ENCODE assay signal across 25 mouse cellular contexts in the genomic region with DNA sequence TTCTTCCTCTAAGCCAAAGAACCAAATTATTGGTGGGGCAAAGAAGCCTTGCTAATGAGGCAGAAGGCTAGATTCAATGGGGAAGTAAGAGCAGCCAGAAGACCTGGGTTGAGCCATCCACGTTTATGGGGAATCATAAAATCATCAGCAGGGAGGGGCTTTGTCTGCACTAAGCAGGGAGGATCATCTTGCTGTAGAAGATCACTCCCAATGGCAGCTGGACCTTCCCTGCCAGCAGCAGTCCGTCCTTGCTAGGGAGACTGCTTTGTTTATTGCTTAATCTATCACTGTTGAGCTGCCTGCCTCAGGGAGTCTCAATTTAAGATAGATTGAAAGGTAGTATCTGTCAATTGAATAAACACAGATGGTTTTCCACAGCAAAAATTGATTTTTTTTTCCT. TPM values are rescaled to one million over a fixed set of nuclear protein-coding genes. Genes with fewer than 3 reads are reported as not detected.
DNase-seq lines count a peak whose midpoint lies in the region; ATAC-seq and TF ChIP-seq lines count a peak whose summit lies in the region.
"Had no signal": no experiment of that assay in that cellular context is flagged by ENCODE, and none has a peak within 500 bp of the region (broad histone marks: within the 10 kb centered on the region; RNA-seq: fewer than 3 reads in every experiment).

No protein-coding gene starts in this region.

- no peaks in the 10 kb centered on the region for H3K36me3 ChIP-seq in intestine, embryonic 15.5 days
- H3K36me3 ChIP-seq in intestine, postnatal 0 days (ENCODE audit: control insufficient read depth, insufficient read depth): no peaks in the 10 kb centered on the region
- H3K36me3 ChIP-seq in intestine, embryonic 16.5 days (ENCODE audit: control insufficient read depth, insufficient read depth, low read length): no peaks in the 10 kb centered on the region
- H3K36me3 ChIP-seq: embryonic facial prominence, embryonic 13.5 days; embryonic facial prominence, embryonic 15.5 days; forebrain, embryonic 10.5 days; forebrain, embryonic 12.5 days had no signal

- H3K27me3 ChIP-seq in intestine, embryonic 15.5 days (replicated peaks): 0 out of 2 replicates have a peak, but pooled peaks cover 3% of the 10 kb centered on the region
- H3K27me3 ChIP-seq in intestine, postnatal 0 days (replicated peaks; ENCODE audit: control insufficient read depth, insufficient read depth, low read length): no peaks in the 10 kb centered on the region
- H3K27me3 ChIP-seq in intestine, embryonic 16.5 days (replicated peaks; ENCODE audit: control insufficient read depth, insufficient read depth, low read length): no peaks in the 10 kb centered on the region; the same call in 1 of the 2 replicates

- no peaks in the 10 kb centered on the region for H3K9me3 ChIP-seq in intestine, embryonic 15.5 days
- no peaks in the 10 kb centered on the region for H3K9me3 ChIP-seq in intestine, postnatal 0 days (ENCODE audit: control insufficient read depth)
- H3K9me3 ChIP-seq in intestine, embryonic 16.5 days (ENCODE audit: control insufficient read depth, low read length): no peaks in the 10 kb centered on the region
- H3K9me3 ChIP-seq: embryonic facial prominence, embryonic 13.5 days; embryonic facial prominence, embryonic 15.5 days; forebrain, embryonic 10.5 days; forebrain, embryonic 12.5 days had no signal

- no peak overlapping the region for H3K4me3 ChIP-seq in intestine, embryonic 15.5 days (replicated peaks)
- H3K4me3 ChIP-seq in intestine, postnatal 0 days (ENCODE audit: low read depth, low read length): no peak overlapping the region
- no peak overlapping the region for H3K4me3 ChIP-seq in intestine, embryonic 16.5 days (ENCODE audit: low read length)
- H3K4me3 ChIP-seq: embryonic facial prominence, embryonic 13.5 days; embryonic facial prominence, embryonic 15.5 days; erythroblast, embryonic 14.5 days; forebrain, embryonic 10.5 days; forebrain, embryonic 12.5 days had no signal

- DNase-seq in brain, embryonic 14.5 days (ENCODE audit: low read depth): peak; percentile 0
- peak; percentile 1 for DNase-seq in retina, postnatal 1 day
- no peak for DNase-seq in lung, postnatal 36 days
- DNase-seq in left cerebral cortex, adult 9 months (ENCODE audit: low spot score in 2 of 2): no peak
- DNase-seq: adrenal gland, adult 2 months; adrenal gland, postnatal 10 days; adrenal gland, postnatal 25 days; cerebellum, adult 11 months; cerebellum, adult 18-20 months; cerebellum, adult 8-10 months; cerebellum, adult 9-11 months; cerebellum, postnatal 14 days; cerebellum, postnatal 36 days; embryo, embryonic 11 days had no signal

- ATAC-seq in intestine, embryonic 15.5 days: peak; percentile 63
- ATAC-seq in intestine, postnatal 0 days: no peak
- ATAC-seq in intestine, embryonic 16.5 days: peak; percentile 65
- ATAC-seq: forebrain, embryonic 14.5 days; forebrain, embryonic 16.5 days had no signal

- TF ChIP-seq POLR2A in brain, embryonic 14.5 days (IDR thresholded peaks at IDR 0.05; ENCODE audit: borderline replicate concordance, extremely low read depth, insufficient read depth, insufficient read length, poor library complexity, severe bottlenecking): no peak

- H3K4me1 ChIP-seq in intestine, embryonic 15.5 days (replicated peaks): no peaks in the 10 kb centered on the region
- no peaks in the 10 kb centered on the region for H3K4me1 ChIP-seq in intestine, postnatal 0 days (replicated peaks; ENCODE audit: control insufficient read depth, insufficient read depth, low read length)
- H3K4me1 ChIP-seq in intestine, embryonic 16.5 days (ENCODE audit: control insufficient read depth, insufficient read depth, low read length): no peaks in the 10 kb centered on the region
- H3K4me1 ChIP-seq: embryonic facial prominence, embryonic 13.5 days; embryonic facial prominence, embryonic 15.5 days; forebrain, embryonic 10.5 days; forebrain, embryonic 12.5 days had no signal

- no peak overlapping the region for H3K4me2 ChIP-seq in intestine, embryonic 15.5 days (replicated peaks)
- H3K4me2 ChIP-seq in intestine, postnatal 0 days (replicated peaks; ENCODE audit: low read depth): no peak overlapping the region
- no peak overlapping the region for H3K4me2 ChIP-seq in intestine, embryonic 16.5 days (ENCODE audit: low read depth, low read length)
- H3K4me2 ChIP-seq: embryonic facial prominence, embryonic 13.5 days; embryonic facial prominence, embryonic 15.5 days; forebrain, embryonic 12.5 days had no signal

- 16% methylated on average over 2 of the region's 2 CpGs for WGBS in intestine, embryonic 15.5 days
- whole genome bisulfite sequencing in intestine, postnatal 0 days: 17% methylated on average over 2 of the region's 2 CpGs
- WGBS in intestine, embryonic 16.5 days: 18% methylated on average over 2 of the region's 2 CpGs

- no peak overlapping the region for H3K27ac ChIP-seq in intestine, embryonic 15.5 days
- no peak overlapping the region for H3K27ac ChIP-seq in intestine, postnatal 0 days (ENCODE audit: low read depth, low read length)
- H3K27ac ChIP-seq in intestine, embryonic 16.5 days (ENCODE audit: low read length): no peak overlapping the region
- H3K27ac ChIP-seq: embryonic facial prominence, embryonic 13.5 days; embryonic facial prominence, embryonic 15.5 days; forebrain, embryonic 10.5 days; forebrain, embryonic 12.5 days had no signal

- H3K9ac ChIP-seq in intestine, embryonic 15.5 days: no peak overlapping the region
- H3K9ac ChIP-seq in intestine, postnatal 0 days (ENCODE audit: low read depth, low read length): no peak overlapping the region
- H3K9ac ChIP-seq in intestine, embryonic 16.5 days (ENCODE audit: low read depth, low read length): no peak overlapping the region
- H3K9ac ChIP-seq: embryonic facial prominence, embryonic 13.5 days; embryonic facial prominence, embryonic 15.5 days; forebrain, embryonic 12.5 days had no signal

- TF ChIP-seq CTCF in intestine, postnatal 0 days (IDR thresholded peaks at IDR 0.05; ENCODE audit: low read depth): no peak
- TF ChIP-seq CTCF in brain, embryonic 14.5 days (IDR thresholded peaks at IDR 0.05; ENCODE audit: borderline replicate concordance, extremely low read depth, insufficient read depth, insufficient read length): no peak

RNA-seq across cellular contexts. Expression of gene Grpr, which starts 37.7 kb away (rescaled TPM):
- polyA plus RNA-seq in intestine, embryonic 15.5 days (2015; fragmentation: Nextera tagmentation; extraction: Ambion mirVana): 0.53 and 0.96 TPM in 2 replicates
- 0.74 and 0.80 TPM in 2 replicates for polyA plus RNA-seq in intestine, postnatal 0 days (2015; fragmentation: Nextera tagmentation; extraction: Ambion mirVana)
- 0.10 and 0.29 TPM in 2 replicates for polyA plus RNA-seq in brain, embryonic 14.5 days (2012; rRNA removed)
- polyA plus RNA-seq in intestine, embryonic 16.5 days (2015; fragmentation: Nextera tagmentation; extraction: Ambion mirVana): 0.56 and 0.73 TPM in 2 replicates
- polyA plus RNA-seq: C2C12; erythroblast, embryonic 14.5 days; forebrain, embryonic 12.5 days had no signal

Comparison
In these comparisons a context has a peak if more than half of its experiments do, and no peak if none do; other contexts are left out.
1. DNase-seq: peak in brain, embryonic 14.5 days (single experiment) and retina, postnatal 1 day (single experiment); none in lung, postnatal 36 days (single experiment) and left cerebral cortex, adult 9 months (0 of 2).